Mouse (Mus musculus) forebrain, embryonic 14.5 days (tissue): ENCODE data around the gene Parn. TPM values are rescaled to one million over a fixed set of nuclear protein-coding genes. Genes with fewer than 3 reads are reported as not detected.

Source experiments
- ATAC-seq: fragments of 200-750 bp; cut with Nextera tagmentation; 2 replicates; pipeline ENCODE4 v1.8.0; 2017; ENCODE audit warnings: mild to moderate bottlenecking, moderate library complexity
- DNase-seq: peaks from one replicate; pipeline ENCODE4 v3.0.0-alpha.2; 2015; ENCODE audit warnings: low spot score
- H3K27ac ChIP-seq: fragments of 300-500 bp; sonication (generic); 2 replicates; pipeline ENCODE4 v1.5.1; 2014; ENCODE audit warnings: low read depth, mild to moderate bottlenecking, control low read depth, low read length, moderate library complexity
- H3K27me3 ChIP-seq: fragments of 300-500 bp; sonication (generic); replicated peaks from 2 replicates; pipeline ENCODE4 v1.6.1; 2014; ENCODE audit warnings: low read length, control low read depth, mixed read lengths; ENCODE audit not compliant: control insufficient read depth, insufficient read depth
- H3K36me3 ChIP-seq: fragments of 300-500 bp; sonication (generic); 2 replicates; pipeline ENCODE4 v1.6.1; 2014; ENCODE audit warnings: low read length, control low read depth; ENCODE audit not compliant: control insufficient read depth, insufficient read depth
- H3K4me1 ChIP-seq: fragments of 300-500 bp; sonication (generic); 2 replicates; pipeline ENCODE4 v1.6.1; 2014; ENCODE audit warnings: antibody characterized with exemption, low read length, control low read depth; ENCODE audit not compliant: control insufficient read depth, insufficient read depth
- H3K4me2 ChIP-seq: fragments of 300-500 bp; sonication (generic); 2 replicates; pipeline ENCODE4 v1.6.1; 2014; ENCODE audit warnings: mild to moderate bottlenecking, control low read depth, low read length
- H3K4me3 ChIP-seq: fragments of 300-500 bp; sonication (generic); 2 replicates; pipeline ENCODE4 v1.5.1; 2014; ENCODE audit warnings: low read depth, low read length, control low read depth
- H3K9ac ChIP-seq: fragments of 300-500 bp; sonication (generic); 2 replicates; pipeline ENCODE4 v1.6.1; 2014; ENCODE audit warnings: mild to moderate bottlenecking, low read length, control low read depth, moderate library complexity
- H3K9me3 ChIP-seq: fragments of 300-500 bp; sonication (generic); replicated peaks from 2 replicates; pipeline ENCODE4 v1.6.1; 2016; ENCODE audit warnings: low read length, control low read depth, mixed read lengths; ENCODE audit not compliant: control insufficient read depth
- WGBS: fragments of 180-500 bp; shearing (Covaris S2); extraction: QIAGEN DNeasy Blood & Tissue Kit; methylation state at CpG from one replicate; pipeline ENCODE4 v1.1.7; 2014; 5-methylcytosine and 5-hydroxymethylcytosine counted together
- polyA plus RNA-seq: library from polyadenylated mRNA; unstranded; fragments of >200 nt; fragmentation: Nextera tagmentation; extraction: Ambion mirVana; gene quantifications from 2 replicates; pipeline ENCODE4 v1.2.1, GENCODE M21; 2014

Gene Parn
- polyA plus RNA-seq, 1 experiment from 2014 or later: 34.4 TPM

DNA sequence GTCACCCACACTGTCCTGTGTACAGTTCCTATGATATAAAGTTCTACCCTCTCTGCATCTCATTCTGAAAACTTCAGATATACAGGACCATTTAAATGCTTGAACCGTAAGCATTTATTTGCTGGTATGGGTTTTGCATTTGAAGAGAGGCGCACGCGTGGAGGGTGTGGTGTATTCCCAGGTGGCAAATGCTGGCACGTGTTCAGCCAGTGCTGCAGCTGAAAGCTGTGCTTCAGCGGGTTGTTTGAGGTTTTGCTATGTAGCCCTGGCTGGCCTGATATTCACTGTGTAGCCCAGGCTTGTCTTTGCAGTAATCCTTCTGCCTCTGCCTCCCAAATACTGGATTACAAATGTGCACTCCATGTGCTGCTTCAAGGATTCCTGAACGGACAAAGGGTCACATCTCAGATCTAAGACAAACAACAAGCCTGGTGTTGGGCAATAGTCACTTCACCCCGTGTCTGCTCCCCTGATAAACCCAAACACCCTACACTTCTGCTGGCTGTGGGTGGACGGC, 111.0 kb downstream of the Parn start:
- H3K36me3 ChIP-seq: no peaks in the 10 kb centered on the region
- DNase-seq (no peak), ATAC-seq (no peak)
- no peak overlapping the region for H3K4me3 ChIP-seq
- H3K4me2 ChIP-seq: no peak overlapping the region
- no peaks in the 10 kb centered on the region for H3K27me3 ChIP-seq
- H3K9ac ChIP-seq: no peak overlapping the region
- H3K9me3 ChIP-seq: no peaks in the 10 kb centered on the region
- 0 out of 2 replicates have a peak, but pooled peaks cover 2% of the 10 kb centered on the region for H3K4me1 ChIP-seq
- 86% methylated on average over 9 of the region's 9 CpGs for WGBS
- H3K27ac ChIP-seq: no peak overlapping the region

DNA sequence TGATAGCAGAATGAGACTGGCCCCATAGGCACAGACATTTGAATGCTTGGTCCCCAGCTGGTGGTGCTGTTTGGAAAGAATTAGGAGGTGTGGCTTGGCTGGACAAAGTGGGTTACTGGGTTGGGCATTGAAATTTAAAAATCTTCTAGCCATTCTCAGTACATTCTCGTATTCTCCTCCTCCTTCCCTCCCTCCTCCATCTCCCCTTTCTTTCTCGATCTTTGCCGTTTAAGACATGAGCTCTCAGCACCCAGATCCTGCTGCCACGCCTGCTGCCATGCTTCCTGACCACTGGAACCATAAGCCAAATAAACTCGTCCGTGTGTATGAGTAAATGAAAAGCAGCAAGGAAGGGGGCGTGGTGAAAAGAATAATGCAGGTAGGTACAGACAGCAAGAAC, 111.5 kb downstream of the Parn start:
- H3K36me3 ChIP-seq: no peaks in the 10 kb centered on the region
- WGBS: 95% methylated on average over 7 of the region's 7 CpGs
- no peaks in the 10 kb centered on the region for H3K27me3 ChIP-seq
- no peak overlapping the region for H3K4me2 ChIP-seq
- H3K27ac ChIP-seq: no peak overlapping the region
- DNase-seq (no peak), ATAC-seq (no peak)
- H3K4me1 ChIP-seq: 0 out of 2 replicates have a peak, but pooled peaks cover 2% of the 10 kb centered on the region
- H3K9me3 ChIP-seq: no peaks in the 10 kb centered on the region
- no peak overlapping the region for H3K9ac ChIP-seq
- H3K4me3 ChIP-seq: no peak overlapping the region

DNA sequence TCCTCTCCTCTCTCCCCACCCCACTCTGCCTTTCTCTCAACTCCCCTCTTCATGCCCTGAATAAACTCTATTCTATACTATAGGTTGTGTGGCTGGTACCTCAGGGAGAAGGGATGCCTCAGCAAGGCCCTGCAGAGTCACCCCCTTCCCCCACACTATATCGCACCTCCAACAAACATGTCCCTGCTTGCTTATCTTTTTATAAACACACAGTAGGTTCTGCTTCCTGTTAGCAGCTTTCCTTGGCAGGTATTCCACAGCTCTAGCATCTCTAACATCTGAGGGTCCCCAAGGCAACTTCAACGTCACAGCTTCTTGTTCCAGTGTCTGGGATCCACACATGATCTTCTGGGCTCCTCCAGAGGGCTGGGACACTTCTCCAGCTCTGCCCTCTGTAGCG, 117.3 kb downstream of the Parn start:
- H3K27ac ChIP-seq: no peak overlapping the region
- H3K4me3 ChIP-seq: no peak overlapping the region
- no peak for DNase-seq
- no peak overlapping the region for H3K4me2 ChIP-seq
- peaks cover 5% of the 10 kb centered on the region; the same call in 1 of the 2 replicates for H3K9me3 ChIP-seq
- WGBS: 95% methylated on average over 3 of the region's 3 CpGs
- no peak for ATAC-seq
- H3K9ac ChIP-seq: no peak overlapping the region
- peaks cover 5% of the 10 kb centered on the region; the same call in 1 of the 2 replicates for H3K36me3 ChIP-seq
- H3K27me3 ChIP-seq: no peaks in the 10 kb centered on the region
- H3K4me1 ChIP-seq: no peaks in the 10 kb centered on the region

GRCm38 (mm10) chr16:13549976-13550375, 118.0 kb downstream of the Parn start:
- peaks cover 5% of the 10 kb centered on the region; the same call in 1 of the 2 replicates for H3K36me3 ChIP-seq
- H3K27me3 ChIP-seq: no peaks in the 10 kb centered on the region
- no peak overlapping the region for H3K4me2 ChIP-seq
- 94% methylated on average over 2 of the region's 2 CpGs for WGBS
- H3K9ac ChIP-seq: no peak overlapping the region
- ATAC-seq (no peak), DNase-seq (no peak)
- no peaks in the 10 kb centered on the region for H3K4me1 ChIP-seq
- peaks cover 7% of the 10 kb centered on the region for H3K9me3 ChIP-seq
- H3K27ac ChIP-seq: no peak overlapping the region
- H3K4me3 ChIP-seq: no peak overlapping the region

DNA sequence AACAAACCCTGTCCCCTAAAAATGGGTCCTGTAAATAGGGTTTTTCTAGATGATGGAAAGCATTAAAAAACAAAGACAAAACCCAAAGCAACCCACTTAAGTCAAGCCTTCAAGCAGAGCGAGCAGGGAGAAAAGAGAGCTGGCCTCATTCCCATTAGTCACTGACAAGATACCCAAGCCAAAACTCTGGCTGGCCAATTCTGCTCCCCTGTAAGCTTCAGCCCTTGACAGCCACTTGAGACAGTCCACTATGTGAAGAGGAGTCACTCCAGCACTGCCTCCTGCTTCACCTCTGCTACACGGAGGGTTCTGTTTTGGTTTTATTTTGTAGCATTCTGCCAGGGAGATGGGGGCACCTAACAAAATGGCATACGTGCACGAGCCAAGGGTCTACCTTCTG, 126.2 kb downstream of the Parn start:
- H3K36me3 ChIP-seq: peaks cover 6% of the 10 kb centered on the region; the same call in 1 of the 2 replicates
- no peak overlapping the region for H3K9ac ChIP-seq
- H3K9me3 ChIP-seq: peaks cover 7% of the 10 kb centered on the region
- 74% methylated on average over 4 of the region's 4 CpGs for WGBS
- H3K4me3 ChIP-seq: no peak overlapping the region
- no peaks in the 10 kb centered on the region for H3K27me3 ChIP-seq
- H3K4me2 ChIP-seq: no peak overlapping the region
- ATAC-seq: no peak
- H3K27ac ChIP-seq: no peak overlapping the region
- peaks cover 3% of the 10 kb centered on the region; the same call in 1 of the 2 replicates for H3K4me1 ChIP-seq
- no peak for DNase-seq

DNA sequence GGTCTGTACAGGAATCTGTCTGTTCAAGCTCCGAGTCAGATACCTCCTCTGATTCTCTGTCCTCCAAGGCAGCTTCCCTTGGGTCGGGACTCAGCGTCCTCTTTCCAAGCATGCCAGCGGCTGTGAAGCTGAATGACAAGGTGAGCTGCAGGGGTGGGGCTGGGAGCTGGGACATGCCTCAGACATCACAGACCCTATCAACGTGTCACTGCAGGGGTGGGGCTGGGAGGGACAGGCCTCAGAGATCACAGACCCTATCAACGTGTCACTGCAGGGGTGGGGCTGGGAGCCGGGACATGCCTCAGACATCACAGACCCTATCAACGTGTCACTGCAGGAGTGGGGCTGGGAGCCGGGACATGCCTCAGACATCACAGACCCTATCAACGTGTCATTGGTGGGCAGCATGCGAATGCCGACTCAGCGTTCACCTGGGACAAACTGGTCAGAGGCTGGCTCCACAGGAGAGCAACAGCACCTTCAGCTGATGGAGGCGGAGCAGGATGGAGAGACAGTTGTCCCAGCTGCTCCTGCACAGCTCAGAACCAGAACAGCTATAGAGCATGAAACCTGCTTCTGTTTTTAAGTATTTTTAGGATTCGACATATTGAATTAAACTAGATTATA, 126.7 kb downstream of the Parn start:
- ATAC-seq (no peak), DNase-seq (no peak)
- 88% methylated on average over 15 of the region's 15 CpGs for WGBS
- peaks cover 4% of the 10 kb centered on the region; the same call in 1 of the 2 replicates for H3K9me3 ChIP-seq
- peaks cover 3% of the 10 kb centered on the region; the same call in 1 of the 2 replicates for H3K4me1 ChIP-seq
- H3K9ac ChIP-seq: no peak overlapping the region
- H3K4me3 ChIP-seq: no peak overlapping the region
- H3K27ac ChIP-seq: no peak overlapping the region
- no peaks in the 10 kb centered on the region for H3K27me3 ChIP-seq
- H3K36me3 ChIP-seq: 0 out of 2 replicates have a peak, but pooled peaks cover 2% of the 10 kb centered on the region
- H3K4me2 ChIP-seq: no peak overlapping the region

DNA sequence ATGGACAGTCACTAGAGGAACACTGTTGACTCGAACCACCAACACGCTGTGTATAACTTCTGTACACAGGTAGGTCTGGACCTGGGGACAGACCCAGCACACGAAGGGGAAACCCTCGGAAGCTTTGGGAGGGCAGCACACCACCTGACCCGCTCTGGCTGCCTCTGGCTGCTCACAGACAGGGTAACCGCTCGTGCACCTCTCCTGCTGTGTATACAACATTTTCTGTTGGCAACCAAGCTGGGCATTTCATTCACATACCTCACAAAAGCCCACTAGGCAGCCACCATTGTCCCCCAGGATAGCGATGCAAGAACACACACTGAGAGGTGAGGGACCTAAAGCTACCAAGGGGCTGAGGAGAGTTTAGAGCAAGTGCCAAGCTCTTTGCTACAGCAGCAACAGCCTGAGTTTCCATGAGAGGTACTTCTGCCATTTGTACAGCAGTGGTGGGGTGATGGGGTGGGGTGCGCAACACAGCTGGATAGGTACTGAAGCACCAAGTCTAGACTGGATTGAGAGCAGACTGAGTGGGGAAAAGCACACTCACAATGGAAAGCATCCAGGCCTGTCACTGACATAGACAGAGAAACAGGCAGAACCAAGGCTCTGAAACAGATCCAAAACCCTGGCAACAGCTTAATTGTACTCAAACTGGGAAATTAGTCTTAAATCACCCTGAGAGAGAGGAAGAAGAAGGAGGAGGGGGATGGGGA, 128.9 kb downstream of the Parn start:
- ATAC-seq: no peak
- H3K4me3 ChIP-seq: no peak overlapping the region
- no peak overlapping the region for H3K9ac ChIP-seq
- peak; percentile 29 for DNase-seq
- H3K4me1 ChIP-seq: peaks cover 3% of the 10 kb centered on the region; the same call in 1 of the 2 replicates
- H3K36me3 ChIP-seq: 0 out of 2 replicates have a peak, but pooled peaks cover 2% of the 10 kb centered on the region
- no peaks in the 10 kb centered on the region for H3K27me3 ChIP-seq
- WGBS: 50% methylated on average over 9 of the region's 9 CpGs
- H3K4me2 ChIP-seq: no peak overlapping the region
- no peak overlapping the region for H3K27ac ChIP-seq
- H3K9me3 ChIP-seq: no peaks in the 10 kb centered on the region

- H3K27ac ChIP-seq: no peak overlapping the region
- H3K4me1 ChIP-seq: peaks cover 3% of the 10 kb centered on the region; the same call in 1 of the 2 replicates
- H3K4me3 ChIP-seq: no peak overlapping the region
- H3K36me3 ChIP-seq: 0 out of 2 replicates have a peak, but pooled peaks cover 2% of the 10 kb centered on the region
- DNase-seq (no peak), ATAC-seq (no peak)
- H3K9ac ChIP-seq: no peak overlapping the region
- H3K9me3 ChIP-seq: no peaks in the 10 kb centered on the region
- WGBS: 76% methylated on average over 13 of the region's 13 CpGs
- no peaks in the 10 kb centered on the region for H3K27me3 ChIP-seq
- H3K4me2 ChIP-seq: no peak overlapping the region
Measured at GRCm38 (mm10) chr16:13538213-13538932, 129.6 kb downstream of the Parn start.
